Mouse (Mus musculus) stomach, embryonic 14.5 days (tissue): ENCODE data around the gene Lrrc27. TPM values are rescaled to one million over a fixed set of nuclear protein-coding genes. Genes with fewer than 3 reads are reported as not detected.
A peak's percentile ranks its signal among the peaks of the same experiment; 100 is the strongest.

Source experiments
- ATAC-seq: fragments of 200-750 bp; cut with Nextera tagmentation; 2 replicates; pipeline ENCODE4 v1.8.0; 2017; ENCODE audit warnings: low read depth, moderate TSS enrichment; ENCODE audit not compliant: insufficient number of reproducible peaks, insufficient read depth, low FRiP score
- H3K27ac ChIP-seq: fragments of 300-500 bp; sonication (generic); 2 replicates; pipeline ENCODE4 v1.5.1; 2014; ENCODE audit warnings: mild to moderate bottlenecking, low read length, moderate library complexity, mixed read lengths
- H3K27me3 ChIP-seq: fragments of 300-500 bp; sonication (generic); 2 replicates; pipeline ENCODE4 v1.6.1; 2014; ENCODE audit warnings: low read length, control low read depth, mixed read lengths; ENCODE audit not compliant: control insufficient read depth, insufficient read depth
- H3K36me3 ChIP-seq: fragments of 300-500 bp; sonication (generic); 2 replicates; pipeline ENCODE4 v1.6.1; 2014; ENCODE audit warnings: mild to moderate bottlenecking, control low read depth, low read length, moderate library complexity, mixed read lengths; ENCODE audit not compliant: control insufficient read depth, insufficient read depth
- H3K4me1 ChIP-seq: fragments of 300-500 bp; sonication (generic); 2 replicates; pipeline ENCODE4 v1.6.1; 2014; ENCODE audit warnings: low read length, control low read depth, mixed read lengths; ENCODE audit not compliant: control insufficient read depth, insufficient read depth
- H3K4me2 ChIP-seq: fragments of 300-500 bp; sonication (generic); replicated peaks from 2 replicates; pipeline ENCODE4 v1.6.1; 2014; ENCODE audit warnings: low read depth, low read length, control low read depth
- H3K4me3 ChIP-seq: fragments of 300-500 bp; sonication (generic); 2 replicates; pipeline ENCODE4 v1.5.1; 2014; ENCODE audit warnings: low read depth, low read length, control low read depth
- H3K9ac ChIP-seq: fragments of 300-500 bp; sonication (generic); replicated peaks from 2 replicates; pipeline ENCODE4 v1.6.1; 2014; ENCODE audit warnings: low read depth, mild to moderate bottlenecking, control low read depth, low read length, moderate library complexity, mixed read lengths
- H3K9me3 ChIP-seq: fragments of 300-500 bp; sonication (generic); 2 replicates; pipeline ENCODE4 v1.6.1; 2016; ENCODE audit warnings: low read depth, low read length, control low read depth; ENCODE audit not compliant: control insufficient read depth
- WGBS: fragments of 180-500 bp; shearing (Covaris S2); extraction: QIAGEN DNeasy Blood & Tissue Kit; methylation state at CpG from one replicate; pipeline ENCODE4 v1.1.7; 2014; 5-methylcytosine and 5-hydroxymethylcytosine counted together
- polyA plus RNA-seq: library from polyadenylated mRNA; unstranded; fragments of >200 nt; fragmentation: Nextera tagmentation; extraction: Ambion mirVana; gene quantifications from 2 replicates; pipeline ENCODE4 v1.2.1, GENCODE M21; 2014

Gene Lrrc27
- polyA plus RNA-seq, 1 experiment from 2014 or later = 4.9 TPM

DNA sequence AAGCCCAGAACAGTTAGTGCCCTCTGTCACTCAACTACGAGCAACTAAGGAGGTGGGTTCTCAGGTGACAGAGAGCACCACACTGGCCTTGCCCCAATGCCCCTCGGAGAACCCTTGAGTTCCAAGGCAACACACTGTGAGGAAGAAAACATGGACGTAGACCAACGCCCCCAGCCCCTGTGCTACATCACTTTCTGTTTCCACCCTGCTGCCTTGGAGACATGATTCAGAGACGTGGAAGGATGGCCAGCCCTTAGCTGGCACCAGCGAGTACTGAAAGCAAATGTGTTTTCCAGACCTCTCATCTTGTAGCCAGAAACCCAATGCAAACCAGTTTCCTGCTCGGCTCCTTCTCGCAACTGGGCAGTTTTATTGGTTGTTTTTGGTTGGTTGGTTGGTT lies 26.4 kb upstream of the Lrrc27 start:
- 74% methylated on average over 8 of the region's 8 CpGs for WGBS

DNA sequence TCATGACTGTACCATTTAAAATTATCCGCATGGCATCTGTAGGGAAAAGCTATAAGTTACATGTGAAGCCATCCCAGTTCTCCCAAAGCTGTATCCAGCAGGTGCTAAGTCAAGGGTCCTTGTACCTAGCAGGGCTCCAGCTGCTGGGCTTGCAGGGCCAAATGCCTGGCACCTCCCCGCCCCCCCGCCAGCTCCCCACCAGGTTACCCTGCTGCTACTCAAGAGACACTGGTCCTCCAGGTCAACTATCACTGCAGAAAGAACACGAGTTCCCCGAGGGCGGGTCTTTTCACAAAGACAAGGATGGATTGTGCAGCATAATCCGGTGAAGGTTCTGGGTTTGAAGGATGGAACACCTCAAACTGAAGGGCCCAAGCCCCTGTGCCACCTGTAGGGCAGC lies 25.5 kb upstream of the Lrrc27 start:
- Histone ChIP-seq H3K27ac (no peak overlapping the region), H3K4me3 (peak overlapping the region; percentile 61), H3K4me1 (peaks cover 5% of the 10 kb centered on the region; the same call in 1 of the 2 replicates), H3K4me2 (peak overlapping the region; percentile 98), H3K36me3 (no peaks in the 10 kb centered on the region), H3K27me3 (peaks cover 15% of the 10 kb centered on the region), H3K9me3 (no peaks in the 10 kb centered on the region), H3K9ac (no peak overlapping the region)
- 30% methylated on average over 7 of the region's 7 CpGs for WGBS
- ATAC-seq = no peak

More for the DNA sequence above, 26.4 kb upstream of the Lrrc27 start:
- Histone ChIP-seq H3K27me3 (peaks cover 15% of the 10 kb centered on the region), H3K4me1 (peaks cover 5% of the 10 kb centered on the region; the same call in 1 of the 2 replicates), H3K4me3 (no peak overlapping the region), H3K4me2 (no peak overlapping the region), H3K9ac (no peak overlapping the region), H3K27ac (no peak overlapping the region), H3K9me3 (no peaks in the 10 kb centered on the region), H3K36me3 (no peaks in the 10 kb centered on the region)
- ATAC-seq = no peak

DNA sequence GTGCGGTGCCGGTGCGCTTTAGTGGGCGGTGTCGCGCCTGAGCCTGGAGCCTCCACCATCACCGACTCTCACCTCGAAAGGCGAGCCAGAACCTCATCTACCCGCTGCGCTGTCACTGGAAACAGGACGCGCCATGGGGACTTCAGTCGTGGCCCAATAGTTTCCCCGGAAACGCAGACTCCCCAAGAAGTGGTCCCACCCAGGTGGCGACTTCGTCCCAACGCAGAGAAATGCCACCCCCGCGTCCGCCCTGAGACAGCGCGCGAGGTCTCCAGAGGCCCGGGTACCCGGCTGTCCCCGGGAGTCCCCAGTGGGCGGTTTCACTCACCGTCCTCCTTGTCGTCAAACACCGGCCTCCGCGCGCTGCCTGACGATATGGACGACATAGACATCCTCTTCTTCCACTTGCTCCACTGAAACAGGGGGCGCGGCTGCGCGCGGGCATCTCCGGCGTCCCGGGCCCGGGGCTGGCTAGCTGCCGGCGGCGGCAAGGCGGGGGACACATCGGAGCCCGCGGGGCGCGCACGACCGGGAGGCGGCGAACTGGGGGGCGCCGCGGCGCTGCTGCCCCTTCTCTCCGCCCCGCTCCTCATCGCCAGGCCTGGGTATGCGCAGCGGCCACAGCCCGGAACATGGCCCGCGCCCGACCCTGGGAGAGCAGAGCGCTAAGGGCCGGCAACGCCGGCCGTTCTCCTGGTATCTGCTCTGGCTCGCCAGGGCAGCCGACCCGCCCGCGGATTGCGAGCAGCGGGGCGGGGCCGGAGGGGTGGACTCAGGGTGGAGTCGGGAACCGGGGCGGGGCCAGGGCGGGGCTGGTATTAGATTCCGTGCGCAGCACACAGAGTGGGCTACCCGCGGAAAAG lies 24.8 kb upstream of the Lrrc27 start:
- WGBS = under 1% methylated on average over 78 of the region's 94 CpGs
- ATAC-seq = peak; percentile 95
- peak overlapping the region; percentile 33; the same call in 1 of the 2 replicates for H3K9ac ChIP-seq

DNA sequence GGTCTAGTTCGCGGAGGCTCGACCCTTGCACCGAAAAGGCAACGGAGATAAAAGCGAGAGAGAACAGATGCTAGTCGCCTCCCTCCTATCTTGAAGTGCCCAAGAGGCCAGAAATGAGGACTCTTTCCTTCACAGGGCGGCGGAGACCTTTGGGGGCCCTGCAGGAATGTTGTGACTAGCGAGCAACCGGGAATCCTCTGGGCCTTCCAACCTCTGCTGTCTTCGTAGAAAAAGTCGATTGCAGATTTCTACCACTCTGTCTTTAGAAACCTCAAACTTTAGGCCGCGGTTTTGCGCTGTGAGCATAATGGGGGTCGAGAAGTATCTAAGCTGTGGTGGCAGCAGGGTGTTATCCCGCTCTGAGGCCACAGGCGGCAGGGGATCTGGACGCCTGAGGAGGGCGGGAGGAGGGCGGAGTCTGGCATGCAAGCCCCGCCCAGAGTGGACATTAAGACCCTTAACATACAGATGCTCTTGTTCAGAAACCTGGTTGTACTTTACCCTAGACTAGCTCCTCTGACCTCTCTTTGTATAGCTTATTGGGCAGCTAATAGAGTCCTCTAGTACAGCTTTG lies 24.1 kb upstream of the Lrrc27 start:
- peak overlapping the region; percentile 61 for H3K4me3 ChIP-seq
- under 1% methylated on average over 23 of the region's 23 CpGs for WGBS
- no peaks in the 10 kb centered on the region for H3K36me3 ChIP-seq
- no peaks in the 10 kb centered on the region for H3K9me3 ChIP-seq
- H3K27ac ChIP-seq = no peak overlapping the region
- H3K4me1 ChIP-seq = peaks cover 5% of the 10 kb centered on the region; the same call in 1 of the 2 replicates
- peak overlapping the region; percentile 98 for H3K4me2 ChIP-seq
- peak; percentile 62; the same call in 1 of the 2 replicates for ATAC-seq
- H3K9ac ChIP-seq = peak overlapping the region; percentile 28; the same call in 1 of the 2 replicates
- peaks cover 15% of the 10 kb centered on the region for H3K27me3 ChIP-seq

More for the DNA sequence above, 24.8 kb upstream of the Lrrc27 start:
- H3K9me3 ChIP-seq = no peaks in the 10 kb centered on the region
- no peak overlapping the region for H3K27ac ChIP-seq
- peak overlapping the region; percentile 98 for H3K4me2 ChIP-seq
- H3K4me1 ChIP-seq = peaks cover 5% of the 10 kb centered on the region; the same call in 1 of the 2 replicates
- H3K4me3 ChIP-seq = peak overlapping the region; percentile 61
- H3K36me3 ChIP-seq = no peaks in the 10 kb centered on the region
- peaks cover 15% of the 10 kb centered on the region for H3K27me3 ChIP-seq

DNA sequence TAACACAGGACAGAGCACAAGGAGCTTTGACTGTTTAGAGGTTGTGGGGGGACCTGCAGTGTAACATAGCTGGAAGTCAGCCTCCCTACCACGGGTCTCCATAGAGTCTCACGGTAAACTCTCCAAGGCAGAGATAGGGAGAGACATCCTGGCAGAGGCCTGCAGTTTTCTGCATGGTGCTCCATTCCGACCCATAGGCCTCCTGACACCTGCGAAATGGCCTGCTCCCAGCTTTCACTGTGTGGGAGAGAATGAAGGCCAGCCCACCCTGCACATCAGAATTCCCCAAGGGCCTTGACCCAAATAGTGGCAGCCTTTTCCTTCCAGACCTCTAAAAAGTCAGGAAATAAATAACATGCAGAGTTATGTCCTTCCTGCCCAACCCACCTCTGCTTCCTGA lies 22.2 kb upstream of the Lrrc27 start:
- no peak overlapping the region for H3K4me3 ChIP-seq
- H3K27ac ChIP-seq = no peak overlapping the region
- H3K36me3 ChIP-seq = no peaks in the 10 kb centered on the region
- 93% methylated on average over 4 of the region's 4 CpGs for WGBS
- H3K9me3 ChIP-seq = no peaks in the 10 kb centered on the region
- no peak overlapping the region for H3K9ac ChIP-seq
- peaks cover 5% of the 10 kb centered on the region; the same call in 1 of the 2 replicates for H3K4me1 ChIP-seq
- H3K4me2 ChIP-seq = no peak overlapping the region
- ATAC-seq = no peak
- H3K27me3 ChIP-seq = peaks cover 15% of the 10 kb centered on the region

DNA sequence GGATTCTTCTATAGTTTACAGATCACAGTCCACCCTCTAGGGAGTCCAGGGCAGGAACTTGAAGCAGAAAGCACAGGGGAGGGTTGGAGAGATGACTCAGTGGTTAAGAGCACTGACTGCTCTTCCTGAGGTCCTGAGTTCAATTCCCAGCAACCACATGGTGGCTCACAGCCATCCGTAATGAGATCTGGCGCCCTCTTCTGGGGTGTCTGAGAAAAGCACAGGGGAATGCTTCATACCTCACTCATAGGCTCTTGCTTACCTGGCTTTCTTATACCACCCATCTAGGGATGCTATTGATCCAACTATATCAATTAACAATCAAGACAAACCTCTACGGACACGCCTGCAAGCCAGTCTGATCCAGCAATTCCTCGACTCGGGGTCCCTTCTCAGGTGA lies 21.2 kb upstream of the Lrrc27 start:
- Histone ChIP-seq H3K9me3 (no peaks in the 10 kb centered on the region), H3K36me3 (no peaks in the 10 kb centered on the region), H3K4me2 (no peak overlapping the region), H3K27ac (no peak overlapping the region), H3K9ac (no peak overlapping the region), H3K4me1 (peaks cover 5% of the 10 kb centered on the region; the same call in 1 of the 2 replicates), H3K4me3 (no peak overlapping the region), H3K27me3 (peaks cover 12% of the 10 kb centered on the region)
- ATAC-seq = no peak
- 64% methylated on average over 6 of the region's 6 CpGs for WGBS

DNA sequence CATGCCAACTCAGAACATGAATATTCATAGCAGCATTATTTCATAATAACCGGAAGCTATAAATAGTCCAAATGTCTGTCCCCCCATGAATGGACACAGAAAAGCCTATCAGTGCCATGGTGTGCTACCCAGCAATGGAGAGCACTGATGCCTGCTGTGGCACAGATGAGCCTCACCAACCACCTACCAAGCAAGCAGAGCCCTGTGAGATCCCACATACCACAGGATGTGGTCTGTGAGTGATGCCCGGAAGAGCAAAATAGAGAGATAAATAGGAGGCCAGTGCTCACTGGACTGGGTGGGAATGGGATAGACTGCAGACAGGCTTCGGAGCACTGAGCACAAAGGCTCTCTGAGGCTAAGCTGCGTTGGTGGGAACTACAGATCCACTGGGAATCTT lies 15.8 kb upstream of the Lrrc27 start:
- no peak overlapping the region for H3K4me3 ChIP-seq
- no peaks in the 10 kb centered on the region for H3K4me1 ChIP-seq
- H3K9me3 ChIP-seq = no peaks in the 10 kb centered on the region
- H3K27ac ChIP-seq = no peak overlapping the region
- H3K9ac ChIP-seq = no peak overlapping the region
- no peak for ATAC-seq
- H3K36me3 ChIP-seq = no peaks in the 10 kb centered on the region
- H3K4me2 ChIP-seq = no peak overlapping the region
- no peaks in the 10 kb centered on the region for H3K27me3 ChIP-seq
- WGBS = 83% methylated on average over 4 of the region's 4 CpGs

DNA sequence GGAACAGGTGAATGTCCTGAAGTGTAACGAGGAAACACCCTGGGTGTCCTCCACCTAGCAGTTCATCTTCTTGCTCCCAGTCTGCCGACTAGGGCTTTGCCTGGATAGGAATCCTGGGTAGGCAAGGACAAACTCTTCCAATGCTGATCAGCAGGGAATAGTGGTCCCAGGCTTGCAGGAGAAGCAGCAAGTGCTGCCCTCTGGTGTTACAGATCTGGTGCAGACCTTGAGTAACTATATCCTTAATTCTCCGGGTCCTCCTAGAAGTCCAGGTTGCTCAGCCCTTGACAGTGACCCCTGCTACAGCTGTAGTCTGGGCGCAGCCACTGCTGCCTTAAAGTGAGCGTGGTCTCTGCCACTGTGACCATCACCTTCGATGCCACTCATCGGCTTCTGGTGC lies 12.7 kb upstream of the Lrrc27 start:
- Histone ChIP-seq H3K27ac (no peak overlapping the region), H3K27me3 (no peaks in the 10 kb centered on the region), H3K9me3 (no peaks in the 10 kb centered on the region), H3K36me3 (no peaks in the 10 kb centered on the region), H3K9ac (no peak overlapping the region), H3K4me2 (no peak overlapping the region), H3K4me1 (no peaks in the 10 kb centered on the region), H3K4me3 (no peak overlapping the region)
- 33% methylated on average over 7 of the region's 7 CpGs for WGBS
- ATAC-seq = no peak
